Mouse (Mus musculus): ENCODE data around the gene Ckap5.
"Not testable (repeated sequence)": the region's sequence is repeated elsewhere in the genome, so short reads cannot be mapped to it uniquely, and the experiment has no call there.

Gene Ckap5

GRCm38 (mm10) chr2:91526294-91527146 is at the start of gene Ckap5:
TSS of gene Ckap5 (plus strand) at chr2:91526762.
- DNase-seq (ENCODE audit: low read depth, low spot score) = peak; percentile 84

DNA sequence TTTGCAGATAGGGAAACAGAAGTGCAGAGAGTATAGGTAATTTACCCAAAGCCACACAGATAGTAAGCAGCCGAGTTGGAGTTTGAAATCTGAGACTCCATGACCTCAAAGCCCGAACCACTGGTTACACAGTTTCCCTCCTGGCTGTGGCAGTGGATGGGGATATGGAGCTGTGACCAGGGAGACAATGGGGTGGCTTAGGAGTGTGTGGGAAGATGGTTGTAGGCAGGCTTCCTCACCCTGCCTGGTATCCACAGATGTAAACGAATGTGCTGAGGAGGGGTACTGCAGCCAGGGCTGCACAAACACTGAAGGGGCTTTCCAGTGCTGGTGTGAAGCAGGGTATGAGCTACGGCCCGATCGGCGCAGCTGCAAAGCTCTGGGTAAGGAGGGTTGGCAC is 49.7 kb upstream of the Ckap5 start:
- no peak for DNase-seq (ENCODE audit: low read depth, low spot score)

DNA sequence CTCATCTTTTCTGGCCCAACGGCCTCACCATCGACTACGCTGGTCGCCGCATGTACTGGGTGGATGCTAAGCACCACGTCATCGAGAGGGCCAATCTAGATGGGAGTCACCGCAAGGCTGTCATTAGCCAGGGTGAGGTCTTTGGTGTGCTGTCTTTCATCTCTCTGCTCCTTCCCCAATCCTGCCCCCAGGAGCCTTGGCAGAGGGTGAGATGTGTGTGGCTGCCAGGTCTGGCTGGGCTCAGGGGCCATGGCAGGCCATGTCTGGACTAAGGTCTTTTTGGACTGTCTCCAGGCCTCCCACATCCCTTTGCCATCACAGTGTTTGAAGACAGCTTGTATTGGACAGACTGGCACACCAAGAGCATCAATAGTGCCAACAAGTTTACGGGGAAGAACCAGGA is 46.2 kb upstream of the Ckap5 start:
- no peak for DNase-seq (ENCODE audit: low read depth, low spot score)

- DNase-seq (ENCODE audit: low read depth, low spot score) = no peak
Observed at GRCm38 (mm10) chr2:91480805-91481514, 45.6 kb upstream of the Ckap5 start.

DNA sequence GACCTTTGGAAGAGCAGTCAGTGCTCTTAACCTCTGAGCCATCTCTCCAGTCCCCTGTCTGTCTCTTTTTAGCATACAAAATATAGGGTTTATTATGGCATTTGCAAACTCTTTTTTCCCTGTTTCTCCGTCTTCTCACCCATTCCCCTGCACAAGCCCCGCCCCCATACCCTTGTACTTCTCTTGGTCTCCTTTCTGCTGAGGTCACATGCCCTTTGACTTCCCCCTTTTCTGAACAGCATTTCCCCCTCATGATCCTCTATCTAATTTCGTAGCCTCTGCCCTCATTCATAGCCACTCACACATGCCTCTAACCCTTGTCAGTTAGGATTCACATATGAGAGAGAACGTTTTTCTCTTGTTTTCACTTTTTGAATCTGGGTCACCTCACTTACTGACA is 41.9 kb upstream of the Ckap5 start:
- no peak for DNase-seq (ENCODE audit: low read depth, low spot score)

DNA sequence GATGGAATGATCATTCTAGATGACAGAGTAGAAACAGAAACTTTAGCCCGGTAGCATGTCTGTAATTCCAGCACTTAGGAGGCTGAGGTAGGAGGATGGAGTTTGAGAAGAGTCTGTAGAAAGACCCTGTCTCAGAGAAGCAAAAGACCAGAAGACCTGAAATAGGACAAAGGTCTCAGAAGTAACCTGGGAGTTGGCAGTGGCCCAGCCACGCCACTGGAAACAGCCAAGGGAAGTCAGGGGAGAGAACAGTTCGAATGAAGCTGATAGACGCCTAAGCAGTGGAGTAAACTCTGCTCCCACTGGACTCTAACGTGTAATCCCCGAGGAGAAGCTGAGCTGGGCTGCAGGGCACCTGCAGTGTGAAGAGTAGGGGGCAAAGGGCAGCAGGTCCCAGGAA is 41.3 kb upstream of the Ckap5 start:
- DNase-seq (ENCODE audit: low read depth, low spot score) = no peak

- not testable (repeated sequence) for DNase-seq (ENCODE audit: low read depth, low spot score)
Observed at GRCm38 (mm10) chr2:91487295-91487694, 39.3 kb upstream of the Ckap5 start.

DNA sequence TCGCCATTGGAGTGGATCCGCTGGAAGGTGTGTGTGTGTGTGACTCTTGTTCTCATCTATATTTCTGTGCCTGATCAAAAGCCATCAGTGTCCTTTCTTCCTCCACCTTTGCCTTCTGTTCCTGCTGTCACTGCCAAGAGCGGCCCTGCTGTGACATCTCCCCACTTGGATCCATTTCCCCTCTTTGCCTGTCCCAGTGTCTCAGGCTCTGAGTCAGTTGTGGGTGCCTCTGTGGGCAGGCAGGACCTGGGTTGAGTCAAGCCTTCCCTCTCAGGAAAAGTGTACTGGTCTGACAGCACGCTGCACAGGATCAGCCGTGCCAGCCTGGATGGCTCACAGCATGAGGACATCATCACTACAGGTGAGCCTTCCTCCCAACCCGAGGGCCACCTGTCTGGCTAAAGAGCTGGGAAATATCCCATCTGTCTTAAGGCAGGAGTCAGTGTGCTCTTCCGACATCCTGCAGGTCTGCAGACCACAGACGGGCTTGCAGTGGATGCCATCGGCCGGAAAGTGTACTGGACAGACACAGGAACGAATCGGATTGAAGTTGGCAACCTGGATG is 34.4 kb upstream of the Ckap5 start:
- DNase-seq (ENCODE audit: low read depth, low spot score) = no peak

DNA sequence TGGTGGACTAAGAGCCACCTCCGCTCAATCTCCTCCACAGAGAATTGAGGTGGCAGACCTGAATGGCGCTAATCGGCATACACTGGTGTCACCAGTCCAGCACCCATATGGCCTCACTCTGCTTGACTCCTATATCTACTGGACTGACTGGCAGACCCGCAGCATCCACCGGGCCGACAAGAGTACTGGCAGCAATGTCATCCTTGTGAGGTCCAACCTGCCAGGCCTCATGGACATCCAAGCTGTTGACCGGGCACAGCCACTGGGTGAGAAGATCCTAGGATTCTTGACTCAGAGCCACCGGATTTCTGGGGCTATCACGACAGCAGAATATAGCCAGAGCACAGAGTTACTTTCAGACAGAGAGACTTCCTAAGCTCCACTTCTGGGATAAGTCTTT is 32.6 kb upstream of the Ckap5 start:
- DNase-seq (ENCODE audit: low read depth, low spot score) = no peak

GRCm38 (mm10) chr2:91498093-91498719 is 28.4 kb upstream of the Ckap5 start:
- no peak for DNase-seq (ENCODE audit: low read depth, low spot score)

DNA sequence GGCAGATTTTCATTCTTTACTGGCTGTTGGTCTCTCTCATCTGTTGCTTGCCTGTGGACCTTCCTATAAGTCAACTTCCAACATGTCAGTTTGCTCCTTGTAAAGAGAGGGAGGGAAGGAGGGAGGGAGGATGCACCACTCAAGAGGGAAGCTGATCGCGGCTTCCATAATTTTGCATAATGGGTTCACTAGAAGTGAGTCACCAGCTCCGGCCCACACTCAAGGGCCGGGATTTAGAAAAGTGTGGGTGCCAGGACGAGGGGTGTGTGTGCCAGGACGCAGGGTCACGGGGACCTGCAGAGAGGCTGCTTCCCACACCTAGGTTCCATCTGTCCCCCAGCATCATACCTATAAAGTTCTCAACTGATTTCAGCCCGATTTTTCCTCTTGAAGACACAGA is 18.5 kb upstream of the Ckap5 start:
- DNase-seq (ENCODE audit: low read depth, low spot score) = no peak

DNA sequence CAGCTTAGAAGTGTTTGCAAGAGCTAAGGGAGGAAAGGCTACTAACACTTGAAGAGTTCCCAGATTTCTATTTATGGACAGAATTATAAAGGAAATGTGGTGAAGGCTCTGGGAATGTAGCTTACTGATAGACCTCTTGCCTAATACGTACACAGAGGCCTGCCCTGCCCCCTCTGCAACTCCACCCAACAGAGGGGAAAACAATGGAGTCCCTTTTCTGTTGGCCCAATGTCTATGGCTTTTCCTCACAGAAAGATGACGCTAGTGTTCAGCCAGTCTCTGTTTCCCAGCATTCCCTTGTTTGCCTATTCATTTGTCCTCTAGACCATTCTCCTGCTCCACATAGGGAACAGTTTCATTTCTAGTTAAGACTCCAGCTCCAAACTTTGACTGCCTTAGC is 9.4 kb upstream of the Ckap5 start:
- DNase-seq (ENCODE audit: low read depth, low spot score) = no peak

- DNase-seq (ENCODE audit: low read depth, low spot score) = peak; percentile 38
Observed at GRCm38 (mm10) chr2:91527147-91527486, 555 bp downstream of the Ckap5 start.

DNA sequence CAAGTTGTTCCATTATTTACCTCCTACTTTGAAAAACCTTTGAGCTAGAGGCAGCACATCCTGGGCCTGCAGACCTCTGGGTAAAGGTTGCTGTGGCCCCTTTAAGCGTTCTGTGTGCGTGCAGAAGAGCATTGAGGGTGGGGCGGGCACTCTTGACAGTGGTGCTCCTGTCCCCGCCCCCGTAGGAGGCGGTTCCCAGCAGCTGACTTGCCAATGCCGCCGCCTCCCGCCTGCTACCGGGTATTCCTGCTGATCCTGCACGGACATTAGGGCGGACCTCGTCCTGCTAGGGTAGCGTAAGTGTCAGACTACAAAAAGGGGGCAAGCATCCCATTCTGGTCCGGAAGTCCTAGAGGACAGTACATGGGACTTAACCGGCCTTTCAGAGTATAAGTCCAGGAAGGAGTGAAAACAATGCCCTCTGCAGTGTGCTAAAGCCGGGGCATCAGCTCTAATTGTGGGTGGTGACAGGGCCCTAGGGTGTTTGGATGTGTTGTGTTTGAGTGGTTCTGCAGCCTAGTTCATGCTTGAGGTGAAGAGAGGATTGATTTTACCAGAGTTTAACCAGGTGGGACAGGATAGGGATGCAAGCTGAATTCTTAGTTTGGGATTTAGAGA is 11.1 kb downstream of the Ckap5 start:
- peak; percentile 52 for DNase-seq (ENCODE audit: low read depth, low spot score)

DNA sequence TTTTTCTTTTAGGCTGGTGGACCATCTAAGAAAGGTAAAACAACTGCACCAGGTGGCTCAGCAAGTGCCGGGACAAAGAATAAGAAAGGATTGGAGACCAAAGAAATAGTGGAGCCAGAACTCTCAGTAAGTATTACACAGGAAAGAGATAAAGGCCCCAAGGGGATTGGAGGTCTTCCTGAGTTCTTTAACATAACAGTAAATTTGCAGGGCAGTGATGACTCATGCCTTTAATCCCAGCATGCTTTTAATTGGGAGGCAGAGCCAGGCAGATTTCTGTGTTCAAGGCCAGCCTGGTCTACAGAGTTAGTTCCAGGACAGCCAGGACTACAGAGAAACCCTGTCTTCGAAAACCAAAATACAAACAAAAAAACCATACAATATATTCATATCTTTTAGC is 41.6 kb downstream of the Ckap5 start:
- no peak for DNase-seq (ENCODE audit: low read depth, low spot score)

- no peak for DNase-seq (ENCODE audit: low read depth, low spot score)
Observed at GRCm38 (mm10) chr2:91580894-91581293, 54.3 kb downstream of the Ckap5 start.

- DNase-seq (ENCODE audit: low read depth, low spot score) = no peak
Observed at GRCm38 (mm10) chr2:91586242-91586641, 59.7 kb downstream of the Ckap5 start.

DNA sequence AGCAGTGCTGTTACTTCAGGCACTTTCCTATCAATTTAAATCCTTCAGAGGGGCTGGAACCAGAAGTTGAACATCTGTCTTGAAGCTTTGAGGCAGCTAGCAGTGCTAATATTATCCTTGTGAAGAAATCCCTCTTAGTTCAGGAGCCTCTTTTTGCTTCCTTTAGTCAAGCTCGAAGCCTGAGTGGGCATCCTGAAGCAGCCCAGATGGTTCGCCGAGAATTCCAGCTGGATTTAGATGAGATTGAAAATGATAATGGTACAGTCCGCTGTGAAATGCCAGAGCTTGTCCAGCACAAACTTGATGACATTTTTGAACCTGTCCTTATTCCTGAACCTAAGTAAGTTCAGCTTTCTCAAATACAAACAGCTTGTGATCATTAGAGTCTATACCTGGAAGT is 73.9 kb downstream of the Ckap5 start:
- no peak for DNase-seq (ENCODE audit: low read depth, low spot score)

GRCm38 (mm10) chr2:91602389-91602788 is 75.8 kb downstream of the Ckap5 start:
- DNase-seq (ENCODE audit: low read depth, low spot score) = no peak

GRCm38 (mm10) chr2:91609370-91609769 is 82.8 kb downstream of the Ckap5 start:
- DNase-seq (ENCODE audit: low read depth, low spot score) = not testable (repeated sequence)

- no peak for DNase-seq (ENCODE audit: low read depth, low spot score)
Observed at GRCm38 (mm10) chr2:91622356-91622755, 95.8 kb downstream of the Ckap5 start.

- not testable (repeated sequence) for DNase-seq (ENCODE audit: low read depth, low spot score)
Observed at GRCm38 (mm10) chr2:91623366-91623765, 96.8 kb downstream of the Ckap5 start.
